Mouse (Mus musculus) small intestine, adult 2 months (tissue): Measurements from ENCODE around the gene Abca16.

Experiments used
- CTCF ChIP-seq: fragments of 200-500 bp; IDR thresholded peaks from 2 replicates; pipeline ENCODE4 v1.5.1; 2012; ENCODE audit warnings: low read depth, mild to moderate bottlenecking, control low read depth, inconsistent platforms, low read length, moderate library complexity, mixed read lengths; ENCODE audit not compliant: insufficient replicate concordance, insufficient read length; ENCODE audit errors: extremely low read depth
- POLR2A ChIP-seq: fragments of 200-500 bp; IDR thresholded peaks from 2 replicates; pipeline ENCODE4 v1.6.1; 2012; ENCODE audit warnings: low read depth, mild to moderate bottlenecking, control low read depth, inconsistent platforms, low read length, moderate library complexity

GRCm38 (mm10) chr7:120431464-120431863 lies 22.0 kb downstream of the Abca16 start:
- no peak for TF ChIP-seq CTCF
- no peak for TF ChIP-seq POLR2A
